Mouse (Mus musculus) kidney, adult 2 months (tissue): ENCODE data around the gene Ephb4.

Experiments
- CTCF ChIP-seq: fragments of 200-500 bp; conservative IDR thresholded peaks from 2 replicates; pipeline ENCODE4 v1.5.1; 2011; ENCODE audit warnings: low read depth, mild to moderate bottlenecking, control low read depth, low read length, moderate library complexity, mixed read lengths; ENCODE audit not compliant: insufficient read depth, insufficient read length
- POLR2A ChIP-seq: fragments of 200-500 bp; IDR thresholded peaks from one replicate; pipeline ENCODE4 v1.6.1; 2011; ENCODE audit warnings: low read depth, low read length, control low read depth

DNA sequence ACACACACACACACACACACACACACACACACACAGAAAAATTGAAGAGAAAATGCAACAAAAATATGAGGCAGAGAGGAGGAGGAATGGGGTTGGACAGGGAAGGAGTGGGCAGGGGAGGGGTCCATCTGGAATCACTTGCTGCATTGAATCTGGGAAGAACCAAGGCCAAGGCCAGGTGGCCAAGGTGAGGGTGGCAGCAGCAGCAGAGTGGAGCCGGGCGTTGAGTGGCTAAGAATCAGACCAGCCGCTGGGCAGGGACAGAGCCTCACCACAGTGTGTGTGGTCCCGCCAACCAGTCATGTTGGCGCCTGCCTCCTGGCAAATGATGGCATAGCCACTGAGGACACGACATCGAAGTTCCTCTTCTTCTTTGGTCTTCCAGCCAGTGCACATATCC, 33.5 kb downstream of the Ephb4 start:
- TF ChIP-seq CTCF (no peak), POLR2A (no peak)
